Mouse (Mus musculus): ENCODE results near the gene Dbt. TPM values are rescaled to one million over a fixed set of nuclear protein-coding genes. Genes with fewer than 3 reads are reported as not detected.

Gene Dbt
- 14.2 and 17.6 TPM in 2 replicates for polyA plus RNA-seq (2014; fragmentation: Nextera tagmentation; extraction: Ambion mirVana)

GRCm38 (mm10) chr3:116512904-116513716, at the start of gene Dbt:
TSS of gene Dbt (plus strand) at chr3:116513070.
- Histone ChIP-seq H3K9ac (ENCODE audit: low read depth, low read length) (peak within 1 kb of the TSS; percentile 63), H3K4me2 (replicated peaks; ENCODE audit: low read depth, low read length) (peak within 1 kb of the TSS; percentile 65), H3K36me3 (ENCODE audit: control insufficient read depth, insufficient read depth, low read length) (peaks cover 3% of the 10 kb centered on the region; the same call in 1 of the 2 replicates), H3K27me3 (ENCODE audit: control insufficient read depth, insufficient read depth, low read length) (no peaks in the 10 kb centered on the region), H3K27ac (ENCODE audit: low read depth, low read length) (no peak within 1 kb of the TSS), H3K9me3 (ENCODE audit: control insufficient read depth, low read length) (no peaks in the 10 kb centered on the region), H3K4me3 (ENCODE audit: low read length) (peak within 1 kb of the TSS; percentile 69), H3K4me1 (ENCODE audit: control insufficient read depth, insufficient read depth, low read length) (peaks cover 5% of the 10 kb centered on the region; the same call in 1 of the 2 replicates)
- ATAC-seq (ENCODE audit: low FRiP score, low TSS enrichment) = peak; percentile 97
- WGBS = 1% methylated on average over 36 of the region's 36 CpGs

GRCm38 (mm10) chr3:116464318-116464717, 48.6 kb upstream of the Dbt start:
- no peaks in the 10 kb centered on the region for H3K27me3 ChIP-seq (ENCODE audit: control insufficient read depth, insufficient read depth, low read length)
- H3K27ac ChIP-seq (ENCODE audit: low read depth, low read length) = no peak overlapping the region
- 19% methylated on average over 2 of the region's 2 CpGs for WGBS
- no peak overlapping the region for H3K9ac ChIP-seq (ENCODE audit: low read depth, low read length)
- no peak for ATAC-seq (ENCODE audit: low FRiP score, low TSS enrichment)
- H3K4me3 ChIP-seq (ENCODE audit: low read length) = no peak overlapping the region
- H3K36me3 ChIP-seq (ENCODE audit: control insufficient read depth, insufficient read depth, low read length) = no peaks in the 10 kb centered on the region
- no peaks in the 10 kb centered on the region for H3K9me3 ChIP-seq (ENCODE audit: control insufficient read depth, low read length)
- no peak overlapping the region for H3K4me2 ChIP-seq (replicated peaks; ENCODE audit: low read depth, low read length)
- H3K4me1 ChIP-seq (ENCODE audit: control insufficient read depth, insufficient read depth, low read length) = no peaks in the 10 kb centered on the region

- Histone ChIP-seq H3K4me2 (replicated peaks; ENCODE audit: low read depth, low read length) (no peak overlapping the region), H3K4me3 (ENCODE audit: low read length) (no peak overlapping the region), H3K36me3 (ENCODE audit: control insufficient read depth, insufficient read depth, low read length) (no peaks in the 10 kb centered on the region), H3K27ac (ENCODE audit: low read depth, low read length) (no peak overlapping the region), H3K4me1 (ENCODE audit: control insufficient read depth, insufficient read depth, low read length) (no peaks in the 10 kb centered on the region), H3K27me3 (ENCODE audit: control insufficient read depth, insufficient read depth, low read length) (no peaks in the 10 kb centered on the region), H3K9ac (ENCODE audit: low read depth, low read length) (no peak overlapping the region), H3K9me3 (ENCODE audit: control insufficient read depth, low read length) (no peaks in the 10 kb centered on the region)
- 93% methylated on average over 12 of the region's 12 CpGs for WGBS
- ATAC-seq (ENCODE audit: low FRiP score, low TSS enrichment) = no peak
Measured at GRCm38 (mm10) chr3:116465709-116466108, 47.2 kb upstream of the Dbt start.

- no peak for ATAC-seq (ENCODE audit: low FRiP score, low TSS enrichment)
- no peak overlapping the region for H3K27ac ChIP-seq (ENCODE audit: low read depth, low read length)
- H3K27me3 ChIP-seq (ENCODE audit: control insufficient read depth, insufficient read depth, low read length) = no peaks in the 10 kb centered on the region
- no peaks in the 10 kb centered on the region for H3K36me3 ChIP-seq (ENCODE audit: control insufficient read depth, insufficient read depth, low read length)
- no peak overlapping the region for H3K9ac ChIP-seq (ENCODE audit: low read depth, low read length)
- H3K4me3 ChIP-seq (ENCODE audit: low read length) = no peak overlapping the region
- no peaks in the 10 kb centered on the region for H3K9me3 ChIP-seq (ENCODE audit: control insufficient read depth, low read length)
- 75% methylated on average over 11 of the region's 11 CpGs for WGBS
- no peak overlapping the region for H3K4me2 ChIP-seq (replicated peaks; ENCODE audit: low read depth, low read length)
- no peaks in the 10 kb centered on the region for H3K4me1 ChIP-seq (ENCODE audit: control insufficient read depth, insufficient read depth, low read length)
Measured at GRCm38 (mm10) chr3:116474602-116475001, 38.3 kb upstream of the Dbt start.

GRCm38 (mm10) chr3:116476686-116477298, 36.1 kb upstream of the Dbt start:
- Histone ChIP-seq H3K27ac (ENCODE audit: low read depth, low read length) (no peak overlapping the region), H3K9ac (ENCODE audit: low read depth, low read length) (no peak overlapping the region), H3K27me3 (ENCODE audit: control insufficient read depth, insufficient read depth, low read length) (no peaks in the 10 kb centered on the region), H3K4me2 (replicated peaks; ENCODE audit: low read depth, low read length) (no peak overlapping the region), H3K4me1 (ENCODE audit: control insufficient read depth, insufficient read depth, low read length) (no peaks in the 10 kb centered on the region), H3K9me3 (ENCODE audit: control insufficient read depth, low read length) (no peaks in the 10 kb centered on the region), H3K36me3 (ENCODE audit: control insufficient read depth, insufficient read depth, low read length) (no peaks in the 10 kb centered on the region), H3K4me3 (ENCODE audit: low read length) (no peak overlapping the region)
- 48% methylated on average over 5 of the region's 5 CpGs for WGBS
- ATAC-seq (ENCODE audit: low FRiP score, low TSS enrichment) = no peak

GRCm38 (mm10) chr3:116477351-116477750, 35.5 kb upstream of the Dbt start:
- ATAC-seq (ENCODE audit: low FRiP score, low TSS enrichment) = no peak; the same call in 1 of the 2 replicates
- no peaks in the 10 kb centered on the region for H3K27me3 ChIP-seq (ENCODE audit: control insufficient read depth, insufficient read depth, low read length)
- no peaks in the 10 kb centered on the region for H3K36me3 ChIP-seq (ENCODE audit: control insufficient read depth, insufficient read depth, low read length)
- no peaks in the 10 kb centered on the region for H3K4me1 ChIP-seq (ENCODE audit: control insufficient read depth, insufficient read depth, low read length)
- H3K9me3 ChIP-seq (ENCODE audit: control insufficient read depth, low read length) = no peaks in the 10 kb centered on the region
- no peak overlapping the region for H3K4me2 ChIP-seq (replicated peaks; ENCODE audit: low read depth, low read length)
- 71% methylated on average over 7 of the region's 7 CpGs for WGBS
- H3K4me3 ChIP-seq (ENCODE audit: low read length) = no peak overlapping the region
- no peak overlapping the region for H3K9ac ChIP-seq (ENCODE audit: low read depth, low read length)
- H3K27ac ChIP-seq (ENCODE audit: low read depth, low read length) = no peak overlapping the region

- H3K4me1 ChIP-seq (ENCODE audit: control insufficient read depth, insufficient read depth, low read length) = no peaks in the 10 kb centered on the region
- no peaks in the 10 kb centered on the region for H3K27me3 ChIP-seq (ENCODE audit: control insufficient read depth, insufficient read depth, low read length)
- H3K36me3 ChIP-seq (ENCODE audit: control insufficient read depth, insufficient read depth, low read length) = no peaks in the 10 kb centered on the region
- H3K9ac ChIP-seq (ENCODE audit: low read depth, low read length) = no peak overlapping the region
- ATAC-seq (ENCODE audit: low FRiP score, low TSS enrichment) = no peak
- no peak overlapping the region for H3K4me3 ChIP-seq (ENCODE audit: low read length)
- no peak overlapping the region for H3K4me2 ChIP-seq (replicated peaks; ENCODE audit: low read depth, low read length)
- WGBS = 81% methylated on average over 2 of the region's 2 CpGs
- no peak overlapping the region for H3K27ac ChIP-seq (ENCODE audit: low read depth, low read length)
- no peaks in the 10 kb centered on the region; the same call in 1 of the 2 replicates for H3K9me3 ChIP-seq (ENCODE audit: control insufficient read depth, low read length)
Measured at GRCm38 (mm10) chr3:116480119-116480518, 32.8 kb upstream of the Dbt start.

- 0 out of 2 replicates have a peak, but pooled peaks have one; percentile 28 for ATAC-seq (ENCODE audit: low FRiP score, low TSS enrichment)
Measured at GRCm38 (mm10) chr3:116480937-116481336, 31.9 kb upstream of the Dbt start.

GRCm38 (mm10) chr3:116482724-116483123, 30.1 kb upstream of the Dbt start:
- H3K27ac ChIP-seq (ENCODE audit: low read depth, low read length) = no peak overlapping the region
- no peak overlapping the region for H3K4me3 ChIP-seq (ENCODE audit: low read length)
- 80% methylated on average over 3 of the region's 3 CpGs for WGBS
- H3K9me3 ChIP-seq (ENCODE audit: control insufficient read depth, low read length) = no peaks in the 10 kb centered on the region; the same call in 1 of the 2 replicates
- H3K4me2 ChIP-seq (replicated peaks; ENCODE audit: low read depth, low read length) = no peak overlapping the region
- no peak overlapping the region for H3K9ac ChIP-seq (ENCODE audit: low read depth, low read length)
- H3K27me3 ChIP-seq (ENCODE audit: control insufficient read depth, insufficient read depth, low read length) = no peaks in the 10 kb centered on the region
- H3K4me1 ChIP-seq (ENCODE audit: control insufficient read depth, insufficient read depth, low read length) = no peaks in the 10 kb centered on the region
- peaks cover 3% of the 10 kb centered on the region for H3K36me3 ChIP-seq (ENCODE audit: control insufficient read depth, insufficient read depth, low read length)
- no peak for ATAC-seq (ENCODE audit: low FRiP score, low TSS enrichment)

More at GRCm38 (mm10) chr3:116480937-116481336, 31.9 kb upstream of the Dbt start:
- H3K4me1 ChIP-seq (ENCODE audit: control insufficient read depth, insufficient read depth, low read length) = no peaks in the 10 kb centered on the region
- no peak overlapping the region for H3K4me2 ChIP-seq (replicated peaks; ENCODE audit: low read depth, low read length)
- WGBS = 61% methylated on average over 5 of the region's 5 CpGs
- no peaks in the 10 kb centered on the region for H3K36me3 ChIP-seq (ENCODE audit: control insufficient read depth, insufficient read depth, low read length)
- no peak overlapping the region for H3K27ac ChIP-seq (ENCODE audit: low read depth, low read length)
- H3K4me3 ChIP-seq (ENCODE audit: low read length) = no peak overlapping the region
- H3K9ac ChIP-seq (ENCODE audit: low read depth, low read length) = no peak overlapping the region
- H3K27me3 ChIP-seq (ENCODE audit: control insufficient read depth, insufficient read depth, low read length) = no peaks in the 10 kb centered on the region
- H3K9me3 ChIP-seq (ENCODE audit: control insufficient read depth, low read length) = no peaks in the 10 kb centered on the region; the same call in 1 of the 2 replicates
